Mouse (Mus musculus): ENCODE results near the gene Glra1.

- TF ChIP-seq GATA1 (IDR thresholded peaks at IDR 0.05; ENCODE audit: borderline replicate concordance, low read length) (no peak), FLI1 (IDR thresholded peaks at IDR 0.05; ENCODE audit: low read length) (no peak)
Observed at GRCm38 (mm10) chr11:55469048-55469843, 138.8 kb downstream of the Glra1 start, which contains the start of gene G3bp1.

All from megakaryocyte, embryonic 14.5 days (primary cell).